Mouse (Mus musculus): ENCODE data around the gene Selenos.

The Selenos gene

DNA sequence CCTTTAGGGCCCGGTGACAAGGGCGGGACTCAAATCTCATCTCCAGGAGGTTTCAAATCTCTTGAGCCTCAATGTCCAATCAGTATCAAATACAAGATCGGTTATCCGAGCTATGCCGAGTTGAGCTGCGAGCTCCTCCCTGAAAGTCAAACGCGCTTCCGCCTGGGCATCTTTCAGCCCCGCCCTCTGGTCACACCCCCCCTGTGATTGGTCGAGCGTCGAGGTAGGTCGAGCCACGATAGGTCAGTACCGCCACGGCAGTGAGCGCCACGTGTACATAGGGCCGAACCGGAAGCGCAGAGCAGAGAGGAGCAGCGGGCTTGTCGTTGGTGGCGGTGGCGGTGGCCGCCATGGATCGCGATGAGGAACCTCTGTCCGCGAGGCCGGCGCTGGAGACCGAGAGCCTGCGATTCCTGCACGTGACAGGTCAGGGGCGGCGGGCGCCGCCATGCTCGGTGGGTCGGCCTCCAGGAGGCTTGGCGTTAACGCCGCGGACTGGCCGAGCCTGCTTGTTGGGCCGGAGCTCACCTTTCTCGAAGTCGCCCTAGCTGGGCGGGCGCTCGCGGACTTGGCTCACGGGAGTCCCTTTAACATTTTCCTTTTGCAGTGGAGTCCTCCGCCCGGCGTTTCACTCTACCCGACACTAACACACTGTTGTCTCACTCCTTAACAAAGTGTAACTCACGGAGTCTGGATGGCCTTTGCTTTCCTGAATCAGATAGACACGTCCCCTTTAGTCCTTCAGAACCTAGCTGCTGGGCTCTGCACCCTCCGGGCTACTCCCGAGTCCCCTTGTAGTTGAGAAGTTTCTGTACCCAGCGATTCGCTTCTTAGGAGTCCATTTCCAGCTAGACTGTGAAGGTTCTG is at the start of gene Selenos:
Selenos (plus strand) TSS at position 286 of the 867 bp plus-strand sequence.
- DNase-seq (ENCODE audit: low read depth, low spot score), result peak; percentile 99

DNA sequence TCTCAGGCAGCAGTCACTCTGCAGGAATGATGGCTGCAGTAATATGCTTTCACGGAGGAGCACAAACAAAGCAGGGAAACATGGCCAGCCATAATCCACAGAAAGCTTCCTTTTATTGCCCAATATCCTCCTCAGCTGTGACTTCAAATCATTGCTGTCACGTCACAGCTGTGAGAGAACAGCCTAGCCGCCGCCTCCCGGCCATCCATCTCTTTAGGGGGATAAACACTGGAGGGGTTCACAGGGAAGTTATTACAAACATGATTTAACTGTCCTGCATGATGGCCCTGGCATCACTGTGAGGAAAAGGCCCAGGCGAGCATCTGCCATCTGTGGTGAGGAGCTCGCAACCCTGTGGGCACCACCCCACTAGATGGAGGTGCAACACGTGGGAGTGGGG is 42.6 kb upstream of the Selenos start:
- no peak for DNase-seq (ENCODE audit: low read depth, low spot score)

DNA sequence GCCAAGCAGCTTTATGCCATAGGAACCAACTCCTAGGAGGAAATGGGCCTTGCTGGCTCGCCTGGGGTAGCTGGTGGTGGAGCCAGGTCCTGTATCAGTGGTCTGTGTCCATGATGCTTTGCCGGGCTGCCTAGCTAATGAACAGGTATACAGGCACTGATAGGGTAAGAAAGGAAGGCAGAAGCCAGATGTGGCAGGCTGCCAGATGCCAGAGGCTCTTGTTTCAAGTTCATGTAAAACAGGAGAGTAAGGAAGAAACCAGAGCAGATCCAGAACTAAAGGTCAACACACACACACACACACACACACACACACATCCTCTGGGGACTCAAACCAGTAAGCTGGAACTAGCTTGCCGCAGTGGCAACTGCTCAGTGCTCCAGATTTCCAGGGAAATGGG is 41.2 kb upstream of the Selenos start:
- no peak for DNase-seq (ENCODE audit: low read depth, low spot score)

GRCm38 (mm10) chr7:66038730-66039129 is 40.7 kb upstream of the Selenos start:
- no peak for DNase-seq (ENCODE audit: low read depth, low spot score)

DNA sequence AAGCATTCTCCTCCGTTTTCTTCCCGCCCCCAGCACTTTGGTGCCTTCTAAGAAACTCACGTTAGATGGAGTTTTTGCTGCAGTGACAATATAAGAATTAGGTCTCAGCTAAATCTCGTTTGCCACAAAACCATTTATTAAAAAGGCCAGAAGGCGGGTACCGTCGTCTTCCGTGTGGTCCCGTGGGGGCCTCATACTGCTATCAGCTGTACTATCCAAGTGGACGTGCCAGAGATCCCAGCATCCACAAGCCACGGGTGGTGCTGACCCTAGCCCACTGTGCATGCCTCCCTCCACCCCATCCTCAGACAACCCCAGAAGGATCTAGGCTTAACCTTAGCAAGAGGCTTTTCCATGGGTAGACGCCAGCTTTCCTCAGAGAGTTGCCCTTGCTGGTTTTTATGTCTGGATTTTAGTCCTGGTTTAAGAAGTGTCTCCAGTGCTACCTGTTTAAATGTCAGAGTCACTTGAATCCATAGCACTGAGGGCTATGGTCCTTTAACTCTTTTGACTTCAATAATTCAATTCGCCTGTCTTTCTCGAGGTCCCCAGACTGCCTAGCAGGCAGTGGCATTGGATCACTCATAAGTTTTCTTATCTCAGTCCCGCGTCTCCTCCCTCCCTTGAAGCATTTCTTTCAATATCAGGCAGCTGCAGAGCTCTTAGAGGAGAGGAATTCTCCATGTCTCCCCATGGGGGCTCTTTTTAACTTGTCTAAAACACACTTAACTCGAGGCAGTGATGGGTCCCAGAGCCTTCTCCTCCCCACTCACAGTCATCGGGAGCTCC is 39.2 kb upstream of the Selenos start:
- DNase-seq (ENCODE audit: low read depth, low spot score), result no peak

GRCm38 (mm10) chr7:66043552-66044459 is 35.6 kb upstream of the Selenos start, which contains the start of gene Gm45213:
Gene Gm45213 (plus strand): TSS chr7:66043602.
- no peak for DNase-seq (ENCODE audit: low read depth, low spot score)

DNA sequence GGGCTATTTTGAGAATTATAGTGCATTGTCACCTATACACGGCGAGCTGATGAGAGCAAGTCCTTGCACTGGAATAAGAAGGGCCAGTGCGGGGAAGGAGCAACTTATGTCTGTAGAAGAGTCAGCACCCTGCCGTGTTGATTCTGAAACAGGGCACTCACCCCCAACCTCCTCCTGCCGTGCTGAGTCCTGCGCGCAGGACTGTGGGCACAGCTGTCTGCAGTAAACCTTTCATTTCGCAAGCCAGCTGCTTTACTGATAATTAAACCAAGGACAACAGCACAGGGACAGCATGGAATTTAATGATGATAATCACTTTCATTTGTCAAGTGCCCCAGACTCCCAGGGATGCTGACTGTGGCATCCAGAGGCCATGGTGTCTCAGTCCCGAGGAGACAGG is 34.8 kb upstream of the Selenos start:
- DNase-seq (ENCODE audit: low read depth, low spot score), result no peak

GRCm38 (mm10) chr7:66046921-66047918 is 32.2 kb upstream of the Selenos start:
- DNase-seq (ENCODE audit: low read depth, low spot score), result no peak

GRCm38 (mm10) chr7:66047975-66048374 is 31.5 kb upstream of the Selenos start:
- no peak for DNase-seq (ENCODE audit: low read depth, low spot score)

- DNase-seq (ENCODE audit: low read depth, low spot score), result no peak
Measured at GRCm38 (mm10) chr7:66048446-66049230, 30.8 kb upstream of the Selenos start.

- no peak for DNase-seq (ENCODE audit: low read depth, low spot score)
Measured at GRCm38 (mm10) chr7:66053946-66054483, 25.4 kb upstream of the Selenos start.

DNA sequence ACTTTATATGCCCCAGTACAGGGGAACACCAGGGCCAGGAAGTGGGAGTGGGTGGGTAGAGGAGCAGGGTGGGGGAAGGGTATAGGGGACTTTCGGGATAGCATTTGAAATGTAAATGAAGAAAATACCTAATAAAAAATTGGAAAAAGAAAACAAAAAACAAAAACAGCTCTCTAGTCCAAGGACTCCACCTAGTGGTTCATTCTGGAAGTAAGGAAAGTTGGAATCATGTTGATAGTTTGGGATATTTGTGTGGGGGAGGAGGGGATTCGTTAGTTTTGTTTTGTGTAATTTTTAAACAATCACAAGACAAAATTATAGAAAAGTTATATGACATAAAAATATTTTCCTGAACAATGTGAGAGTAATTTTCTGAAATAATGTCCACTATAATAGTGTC is 24.1 kb upstream of the Selenos start:
- DNase-seq (ENCODE audit: low read depth, low spot score), result peak; percentile 10

DNA sequence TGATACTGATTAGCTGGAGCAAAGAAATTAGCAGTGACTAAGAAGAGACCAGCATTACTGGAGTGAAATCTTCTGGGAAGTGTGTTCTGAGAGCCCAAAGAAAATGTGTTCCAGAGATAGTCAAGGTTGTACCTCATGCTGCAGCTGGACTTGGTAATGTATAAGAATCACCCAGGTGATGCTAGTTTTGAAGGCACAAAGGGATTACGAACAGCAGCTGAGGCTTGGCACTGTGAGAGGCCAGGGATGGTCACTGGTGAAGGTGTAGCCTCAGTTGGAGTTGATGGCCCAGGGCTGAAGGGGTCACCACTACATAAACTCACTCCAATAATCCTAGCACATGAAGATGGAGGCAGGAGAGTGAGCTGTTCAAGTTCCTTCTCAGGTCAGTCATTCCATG is 20.7 kb upstream of the Selenos start, which contains the start of gene Snrpa1:
Snrpa1 (plus strand) TSS at position 301 of the 400 bp plus-strand sequence.
- DNase-seq (ENCODE audit: low read depth, low spot score), result no peak

DNA sequence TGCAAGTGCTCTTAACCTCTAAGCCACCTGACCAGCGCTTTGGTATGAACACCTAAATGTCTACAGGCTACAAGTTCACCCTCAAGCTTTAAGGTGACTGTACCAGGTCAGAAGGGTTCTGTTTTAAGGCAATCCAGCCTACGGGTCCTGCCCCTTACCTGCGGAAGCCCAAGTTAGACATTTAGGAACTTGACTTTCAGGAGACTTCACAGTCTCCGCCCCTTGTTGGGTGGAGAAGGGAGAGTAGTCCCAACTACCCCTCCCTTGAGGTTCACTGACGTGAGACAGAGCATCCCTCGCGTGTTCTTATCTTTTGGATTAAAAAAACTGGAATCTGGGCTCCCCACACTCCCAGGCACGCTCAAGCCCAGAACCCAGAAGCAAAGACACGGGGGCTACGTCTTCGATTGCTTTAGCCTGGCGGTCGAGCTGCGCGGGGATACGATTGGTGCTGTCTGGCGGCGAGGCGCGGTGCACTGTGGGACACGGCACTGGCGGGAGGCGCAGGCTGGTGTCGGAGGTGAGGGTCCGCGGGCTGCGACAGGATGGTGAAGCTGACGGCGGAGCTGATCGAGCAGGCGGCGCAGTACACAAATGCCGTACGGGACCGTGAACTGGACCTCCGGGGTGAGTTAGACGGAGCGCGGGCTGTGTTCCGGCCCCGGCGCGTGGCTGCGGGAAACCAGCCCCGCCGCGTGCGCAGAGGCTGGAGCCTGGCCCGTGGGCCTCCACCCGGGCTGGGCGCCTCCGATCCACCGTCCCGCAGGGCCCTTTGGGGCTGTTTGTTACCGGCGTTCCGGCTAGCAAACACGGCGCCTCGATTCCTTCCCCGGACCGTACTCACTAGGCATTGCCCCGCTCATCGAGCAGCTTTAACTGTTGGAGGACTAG is 19.1 kb upstream of the Selenos start:
- peak; percentile 85 for DNase-seq (ENCODE audit: low read depth, low spot score)

DNA sequence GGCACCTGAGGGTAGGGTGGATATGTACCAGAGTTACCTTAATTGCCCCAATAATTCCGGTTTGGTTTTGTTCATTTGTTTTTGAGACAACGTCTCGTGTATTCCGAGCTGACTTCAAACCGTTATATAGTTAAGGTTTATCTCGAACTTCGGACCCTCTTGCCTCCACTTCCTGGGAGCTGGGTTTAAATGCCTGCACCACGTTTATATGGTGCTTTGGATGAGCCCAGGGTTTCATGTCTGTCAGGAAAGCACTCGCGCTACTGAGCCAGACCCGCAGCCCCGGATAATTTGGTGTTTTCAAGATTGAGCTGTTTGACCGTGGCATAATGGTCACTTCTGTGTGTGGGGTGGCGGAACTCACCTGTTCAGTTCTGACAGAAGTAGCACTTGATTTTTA is 18.4 kb upstream of the Selenos start:
- DNase-seq (ENCODE audit: low read depth, low spot score), result no peak

DNA sequence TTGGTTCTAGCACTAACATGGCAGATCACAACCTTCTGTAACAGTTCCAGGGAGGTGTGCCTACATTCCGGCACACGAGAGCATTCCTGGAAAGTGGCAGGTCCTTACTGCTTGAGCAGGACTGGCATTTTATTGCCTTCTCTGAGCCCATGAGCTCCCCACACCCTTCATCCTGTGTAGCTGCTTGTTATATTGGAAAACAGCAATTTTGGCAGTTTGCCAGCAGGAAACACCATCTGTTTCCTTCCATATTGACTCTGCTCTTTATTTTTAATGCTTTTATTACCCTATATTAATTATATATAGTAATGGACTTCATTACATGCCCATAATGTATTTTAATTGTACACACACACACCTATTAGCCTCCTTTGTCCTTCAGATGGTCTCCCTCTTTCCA is 3.0 kb upstream of the Selenos start:
- no peak for DNase-seq (ENCODE audit: low read depth, low spot score)

GRCm38 (mm10) chr7:66080231-66080613 is 773 bp downstream of the Selenos start:
- no peak for DNase-seq (ENCODE audit: low read depth, low spot score)

- DNase-seq (ENCODE audit: low read depth, low spot score), result no peak
Measured at GRCm38 (mm10) chr7:66083757-66084156, 4.3 kb downstream of the Selenos start.

All from ES-CJ7 (cell line).